Mouse (Mus musculus) common myeloid progenitor, adult 5-6 weeks (primary cell): Measurements from ENCODE around the gene Fam3b. TPM values are rescaled to one million over a fixed set of nuclear protein-coding genes. Genes with fewer than 3 reads are reported as not detected.

Source experiments
- ATAC-seq: replicated peaks from 2 replicates; pipeline ENCODE4 v1.8.0; 2016; ENCODE audit warnings: low read depth, mild to moderate bottlenecking, moderate TSS enrichment, inconsistent platforms; ENCODE audit not compliant: poor library complexity, severe bottlenecking
- total RNA-seq: library from RNA; stranded (forward); fragments of 200-1000, 187-1606 nt; gene quantifications from 2 replicates; pipeline ENCODE4 v1.2.3, GENCODE M21; 2017

Fam3b gene
- 0.96 TPM in 1 of 2 replicates, not detected in the other for total RNA-seq

DNA sequence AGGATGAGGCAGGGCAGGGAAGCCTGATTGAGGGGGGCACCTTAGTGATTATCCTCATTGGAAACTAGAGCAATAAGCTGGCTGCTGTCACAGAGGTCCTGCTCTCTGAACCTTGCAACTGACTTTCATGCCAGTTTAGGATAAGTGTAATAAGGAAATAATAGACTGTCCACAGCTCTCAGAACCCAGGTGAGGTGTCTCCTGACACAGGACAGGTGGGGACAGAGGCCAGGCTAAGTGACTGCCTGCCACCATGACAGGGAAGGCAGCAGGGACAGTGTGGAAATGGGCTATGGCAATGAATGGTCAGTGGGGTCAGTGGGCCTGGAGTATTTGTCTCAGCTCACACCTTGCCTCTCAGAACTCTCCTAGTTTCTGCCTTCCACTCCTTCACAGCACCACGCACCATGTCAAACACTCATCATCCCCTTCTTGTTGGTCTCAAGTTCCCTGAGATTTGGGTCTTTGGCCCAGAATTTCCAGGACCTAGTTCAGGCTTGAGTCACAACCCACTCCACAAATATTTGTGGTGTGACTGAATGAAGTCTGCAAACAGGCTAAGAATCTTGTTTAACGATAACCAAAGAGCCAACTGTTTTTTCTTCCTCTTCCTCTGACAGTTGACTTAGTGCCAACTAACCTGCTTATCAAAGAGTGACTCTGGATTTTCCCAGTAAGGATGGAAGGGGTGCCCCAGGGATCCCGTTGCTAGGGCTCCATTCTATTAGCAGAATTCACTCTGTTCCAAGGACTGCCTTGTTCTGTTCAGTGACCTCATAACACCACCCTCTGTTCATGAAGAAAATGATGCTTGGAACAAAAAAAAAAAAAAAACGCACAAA is at the start of gene Fam3b:
Gene Fam3b, minus strand, starts transcription at position 718 of the 842 bp plus-strand sequence.
- no peak for ATAC-seq

DNA sequence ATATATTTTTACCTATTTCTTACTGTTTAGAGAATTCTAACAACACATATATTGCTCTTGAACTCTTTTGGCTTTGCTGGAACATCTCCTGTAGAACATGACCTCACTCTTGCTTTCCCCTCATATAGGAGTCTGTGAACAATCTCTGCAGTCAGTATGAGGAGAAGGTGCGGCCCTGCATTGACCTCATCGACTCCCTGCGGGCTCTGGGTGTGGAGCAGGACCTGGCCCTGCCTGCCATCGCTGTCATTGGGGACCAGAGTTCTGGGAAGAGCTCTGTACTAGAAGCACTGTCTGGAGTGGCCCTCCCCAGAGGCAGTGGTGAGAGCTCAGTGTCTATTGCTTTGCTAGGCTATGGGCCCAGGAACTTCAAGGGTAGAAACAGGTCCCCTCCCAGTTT is 29.7 kb upstream of the Fam3b start:
- no peak for ATAC-seq

DNA sequence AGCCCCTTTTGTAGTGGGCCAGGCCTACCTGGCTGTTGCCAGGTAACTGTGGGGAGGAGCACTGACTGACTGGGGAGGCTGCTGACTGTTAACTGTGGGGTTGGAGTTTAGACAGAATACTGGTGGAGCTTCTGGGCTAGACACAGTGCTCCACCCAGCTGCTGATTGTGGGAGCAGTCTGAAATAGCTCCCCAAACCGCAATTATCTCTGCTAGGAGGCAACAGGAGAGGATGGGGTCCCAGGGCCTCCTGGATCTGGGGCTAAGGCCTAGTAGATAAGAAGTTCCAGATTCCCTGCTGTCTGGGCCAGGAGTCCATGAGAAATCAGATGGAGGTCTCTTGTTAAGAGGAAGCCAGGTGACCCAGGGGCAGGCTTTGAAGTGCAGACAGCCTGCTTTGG is 22.2 kb upstream of the Fam3b start:
- no peak for ATAC-seq

DNA sequence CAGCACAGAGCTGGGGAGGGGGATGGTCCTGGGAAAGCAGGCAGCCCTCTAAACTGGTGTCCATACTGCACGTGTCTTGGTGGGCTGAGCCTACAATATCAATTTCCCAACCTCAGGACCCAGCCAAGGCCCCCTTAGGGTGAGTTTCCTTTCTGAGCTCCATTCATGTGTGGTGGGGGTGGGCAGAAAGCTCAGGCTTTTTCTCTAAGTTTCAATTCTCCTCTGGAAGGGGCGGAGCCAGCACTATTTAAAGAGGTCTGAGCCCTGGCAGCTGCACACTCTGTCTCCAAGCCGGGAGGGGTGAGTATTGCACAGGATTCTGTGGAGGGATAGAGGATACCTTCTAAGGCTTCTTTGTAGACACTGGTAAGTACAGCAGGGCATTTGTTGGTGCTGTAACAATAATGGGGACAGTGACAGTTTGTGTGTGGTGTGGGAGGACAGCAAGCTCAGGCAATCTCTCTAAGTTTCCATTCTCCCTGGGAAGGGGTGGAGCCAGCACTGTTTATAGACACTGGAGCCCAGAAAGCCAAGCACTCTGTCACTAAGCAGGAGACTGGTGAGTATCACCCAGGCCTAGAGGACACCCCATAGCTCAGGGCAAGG is 21.3 kb upstream of the Fam3b start:
- ATAC-seq: peak; percentile 67

DNA sequence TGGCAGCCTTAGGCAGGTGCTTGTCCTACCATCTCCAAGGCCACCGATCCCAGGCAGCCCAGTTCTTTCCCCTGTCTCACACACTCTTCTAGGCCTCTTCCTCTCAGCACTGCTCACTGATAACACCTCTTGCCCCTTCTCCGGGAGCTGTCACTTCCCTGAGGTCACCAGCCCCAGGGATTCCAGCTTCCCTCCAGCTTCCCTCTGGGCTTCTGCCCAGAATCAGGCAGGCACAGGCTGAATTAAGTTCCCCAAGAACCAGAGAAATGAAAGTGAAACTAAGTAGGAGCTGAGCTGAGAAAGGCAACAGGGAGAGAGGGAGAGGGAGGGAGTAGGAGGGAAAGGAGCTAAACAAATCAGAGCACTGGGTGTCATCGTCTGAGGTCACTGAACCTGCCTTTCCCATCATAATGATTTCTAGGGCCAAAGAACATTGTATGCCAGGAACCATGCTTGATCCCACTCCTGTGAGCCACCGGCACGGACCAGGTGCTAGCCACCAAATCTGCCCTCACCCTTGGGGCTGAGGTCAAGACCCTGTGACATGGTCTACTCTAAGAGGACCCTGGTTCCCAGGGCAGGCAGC is 20.4 kb upstream of the Fam3b start:
- peak; percentile 76 for ATAC-seq

DNA sequence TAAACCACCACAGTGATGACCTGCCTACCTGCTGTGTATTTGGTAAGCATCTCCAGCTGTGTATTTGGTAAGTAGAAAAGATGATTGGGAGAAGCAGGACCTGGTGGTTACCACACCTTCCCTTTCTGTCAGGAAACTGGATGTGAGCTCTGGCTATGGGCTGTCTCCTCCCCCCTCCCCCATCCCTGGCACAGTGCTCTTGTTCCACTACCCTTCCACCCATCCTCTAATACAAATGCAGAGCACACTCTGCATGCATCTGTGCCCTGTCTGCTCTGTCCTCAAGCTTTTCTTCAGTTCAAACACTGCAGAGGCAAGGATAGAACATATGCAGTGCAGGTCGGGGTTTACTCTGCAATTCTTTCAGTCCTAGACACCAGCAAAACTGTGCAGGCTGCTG is 19.8 kb upstream of the Fam3b start:
- ATAC-seq: no peak

DNA sequence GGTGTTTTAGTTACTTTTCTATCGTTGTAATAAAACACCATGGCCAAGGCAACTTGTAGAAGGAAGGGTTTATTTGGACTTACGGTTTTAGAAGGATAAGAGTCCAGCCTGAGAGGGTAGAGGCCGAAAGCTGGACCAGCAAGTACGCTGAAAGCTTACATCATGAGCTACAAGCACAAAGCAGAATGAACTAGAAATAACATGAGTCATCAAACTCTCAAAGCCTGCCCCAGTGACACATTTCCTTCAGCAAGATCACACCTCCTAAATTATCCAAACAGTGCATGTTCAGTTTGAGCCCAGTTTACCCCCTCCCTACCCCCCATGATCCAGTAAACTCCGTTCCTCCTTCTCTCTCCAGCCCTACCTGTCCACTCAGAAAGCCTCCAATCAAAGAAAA is 19.1 kb upstream of the Fam3b start:
- no peak for ATAC-seq

DNA sequence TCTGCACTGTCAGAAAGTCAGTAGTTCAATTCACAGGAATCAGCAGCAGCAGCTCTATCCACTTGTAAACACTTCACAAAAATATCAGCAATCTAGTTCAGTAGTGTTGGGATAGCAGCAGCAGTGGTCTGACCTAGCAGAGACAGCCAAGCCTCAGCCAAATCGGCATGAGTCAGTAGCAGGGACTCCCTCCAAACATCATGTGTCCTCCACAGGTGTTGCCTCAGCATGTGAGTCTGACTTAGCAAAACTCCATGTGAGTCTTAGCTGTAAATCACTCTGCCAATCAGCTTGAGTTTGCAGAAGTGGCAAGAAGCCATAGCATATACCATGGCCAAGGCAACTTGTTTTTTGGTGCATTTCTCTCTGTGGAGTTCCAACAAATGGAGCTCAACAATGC is 18.5 kb upstream of the Fam3b start:
- no peak for ATAC-seq

DNA sequence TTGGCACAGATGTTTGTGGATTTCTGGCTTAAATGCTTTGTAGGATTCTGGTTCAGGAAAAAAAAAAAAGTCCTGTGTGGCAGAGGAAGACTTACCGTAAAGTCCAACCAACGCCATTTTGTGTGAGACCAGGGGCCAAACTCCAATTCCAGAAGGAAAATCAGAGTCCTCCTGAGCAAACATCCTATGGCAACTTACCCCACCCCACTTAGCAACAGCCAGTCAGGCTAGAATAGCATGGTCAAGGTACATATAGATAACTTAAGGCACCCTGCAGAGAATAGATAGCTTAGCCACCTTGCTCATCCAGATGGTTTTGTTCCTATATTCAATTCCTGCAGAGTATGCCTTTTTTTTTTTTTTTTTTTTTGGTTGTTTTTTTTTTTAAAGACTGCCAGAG is 14.6 kb upstream of the Fam3b start:
- ATAC-seq: no peak

DNA sequence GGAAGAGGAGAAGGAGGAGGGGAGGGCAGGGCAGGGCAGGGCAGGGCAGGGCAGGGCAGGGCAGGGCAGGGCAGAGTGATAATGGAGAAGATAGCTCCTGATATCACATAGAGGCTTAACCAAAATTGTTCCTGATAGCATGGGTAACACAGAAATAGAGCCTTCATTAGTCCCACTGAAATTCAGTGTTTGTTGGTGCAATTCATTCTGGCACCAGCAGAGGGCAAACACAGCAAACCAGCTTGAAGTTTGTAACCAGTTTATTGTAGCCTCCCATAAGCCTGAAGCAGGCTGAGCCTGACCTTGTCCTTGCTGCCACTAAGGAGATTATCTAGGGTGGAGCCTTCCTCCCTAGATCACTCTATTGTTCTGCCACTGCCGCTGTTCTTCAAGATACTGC is 8.4 kb upstream of the Fam3b start:
- ATAC-seq: peak; percentile 94

DNA sequence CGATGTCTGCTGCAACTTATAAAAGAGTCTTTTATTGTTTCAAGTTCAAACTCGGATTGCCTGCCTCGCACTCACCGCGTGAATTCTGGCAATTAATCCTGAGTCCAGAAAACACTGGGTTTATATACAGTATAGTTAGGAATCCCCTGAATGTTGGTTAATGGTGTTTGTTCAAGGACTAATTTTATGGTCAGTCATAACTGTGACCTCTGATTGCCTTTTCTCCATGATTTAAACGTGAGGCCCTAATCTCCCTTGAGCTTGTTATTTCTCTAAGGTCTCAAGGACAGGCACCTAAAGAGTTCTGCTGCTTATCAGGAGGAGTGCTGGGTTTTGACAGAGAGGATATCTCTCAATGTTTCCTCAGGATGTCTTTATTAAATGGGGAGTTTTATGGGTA is 7.4 kb upstream of the Fam3b start:
- ATAC-seq: no peak

DNA sequence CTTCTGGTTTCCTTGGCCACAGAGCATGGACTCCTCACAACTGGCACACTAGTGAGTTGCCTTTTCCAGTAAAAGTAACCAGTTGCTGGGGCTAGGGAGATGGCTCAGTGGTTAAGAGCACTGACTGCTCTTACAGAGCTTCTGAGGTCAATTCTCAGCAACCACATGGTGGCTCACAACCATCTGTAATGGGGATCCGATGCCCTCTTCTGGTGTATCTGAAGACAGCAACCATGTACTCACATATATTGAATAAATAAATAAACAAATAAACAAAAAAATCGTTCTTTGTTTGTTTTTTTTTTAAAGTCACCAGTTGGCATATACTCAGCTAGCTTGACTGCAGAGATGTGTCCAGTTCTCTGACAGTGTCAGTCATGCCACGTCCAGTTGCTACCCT is 1.7 kb upstream of the Fam3b start:
- ATAC-seq: no peak

DNA sequence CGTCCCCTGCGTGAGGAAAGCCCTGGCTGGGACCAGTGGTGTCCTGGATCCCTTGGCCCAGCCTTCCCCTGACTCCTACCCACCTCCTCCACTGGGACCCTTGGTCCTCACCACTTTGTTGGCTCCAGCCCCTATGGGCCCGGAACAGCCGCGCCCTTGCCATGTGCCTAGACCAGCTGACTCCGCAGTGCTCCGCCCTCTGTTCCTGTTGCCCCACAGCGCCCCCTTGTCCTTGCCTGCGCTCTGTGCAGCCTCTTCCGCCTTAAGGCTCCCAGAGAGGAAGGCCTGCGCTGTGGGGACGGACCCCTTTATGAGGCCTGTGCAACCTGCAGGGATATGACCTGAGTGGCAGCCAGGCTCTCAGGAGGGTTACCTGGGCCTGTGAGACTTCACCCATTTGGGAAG is 2.3 kb downstream of the Fam3b start:
- ATAC-seq: no peak

DNA sequence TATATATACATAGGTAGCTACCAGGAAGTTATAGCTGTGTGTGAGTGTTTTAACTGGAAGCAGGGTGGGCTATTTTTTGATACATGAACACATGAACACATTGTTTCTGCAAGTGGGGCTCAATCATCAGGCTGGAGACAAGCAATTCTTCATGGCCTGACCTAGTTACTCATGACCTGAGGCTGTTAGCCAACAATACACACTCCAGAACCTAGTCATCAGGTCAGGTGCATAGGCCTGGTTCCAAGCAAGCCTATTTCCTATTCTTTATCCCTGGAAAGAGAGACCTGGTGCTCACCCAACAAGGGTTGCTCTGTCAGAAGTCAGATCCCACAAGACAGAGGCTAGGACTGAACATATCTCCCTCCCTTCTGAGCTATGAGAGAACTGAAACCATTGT is 3.1 kb downstream of the Fam3b start:
- no peak for ATAC-seq

DNA sequence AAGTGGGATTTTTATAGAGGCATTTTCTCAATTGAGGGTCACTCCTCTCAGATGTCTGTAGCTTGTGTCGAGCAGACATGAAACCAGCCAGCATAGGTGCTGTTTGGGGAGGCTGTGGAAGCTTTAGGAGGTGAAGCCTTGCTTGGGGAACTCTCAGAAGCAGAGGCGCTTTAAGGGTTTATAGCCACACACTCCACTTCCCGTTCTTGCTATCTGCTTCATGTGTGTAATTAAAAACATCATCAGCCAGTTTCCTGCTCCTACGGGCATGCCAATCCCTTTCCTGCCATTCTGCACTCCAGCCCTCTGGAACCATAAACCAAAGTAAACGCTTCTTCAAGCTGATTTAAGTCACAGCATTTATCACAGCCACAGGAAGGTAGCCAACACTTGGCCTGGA is 3.8 kb downstream of the Fam3b start:
- ATAC-seq: peak; percentile 59

DNA sequence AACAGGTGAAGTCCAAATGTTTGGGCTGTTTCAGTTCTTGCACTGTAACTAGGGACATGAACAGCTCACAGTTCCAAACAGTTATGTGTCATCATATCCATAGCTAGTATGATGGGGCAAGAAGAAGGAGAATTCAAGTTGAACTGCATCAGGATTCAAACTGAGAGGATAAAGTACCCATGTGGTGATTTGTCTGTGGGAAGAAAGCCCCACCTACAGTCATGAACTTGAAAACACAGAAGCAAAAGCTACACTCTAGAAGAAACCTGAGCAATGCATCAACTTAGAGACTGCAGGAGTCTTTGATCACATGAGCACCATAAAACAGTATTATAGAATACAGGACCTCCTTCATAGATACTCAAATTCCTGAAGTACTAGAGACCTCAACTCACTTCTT is 6.8 kb downstream of the Fam3b start:
- no peak for ATAC-seq

DNA sequence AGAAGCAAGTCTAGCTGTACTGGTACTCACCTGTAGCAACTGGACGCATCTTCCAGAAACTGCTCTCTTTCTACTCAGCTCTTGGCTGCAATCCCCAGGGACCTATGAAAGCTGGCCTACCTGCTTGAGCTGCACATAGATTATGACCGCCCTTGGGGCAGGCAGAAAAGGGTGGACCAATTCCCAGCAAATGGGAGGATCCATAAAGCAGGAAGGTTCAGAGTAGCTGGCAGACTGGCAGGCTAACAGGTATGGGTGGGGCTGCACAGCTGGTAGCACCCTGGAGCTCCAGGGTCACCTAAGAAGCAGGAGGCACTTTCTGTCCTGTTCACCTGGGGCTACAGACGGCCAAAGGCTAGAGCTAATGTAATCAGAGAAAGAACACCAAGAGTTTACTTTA is 9.8 kb downstream of the Fam3b start:
- ATAC-seq: no peak

DNA sequence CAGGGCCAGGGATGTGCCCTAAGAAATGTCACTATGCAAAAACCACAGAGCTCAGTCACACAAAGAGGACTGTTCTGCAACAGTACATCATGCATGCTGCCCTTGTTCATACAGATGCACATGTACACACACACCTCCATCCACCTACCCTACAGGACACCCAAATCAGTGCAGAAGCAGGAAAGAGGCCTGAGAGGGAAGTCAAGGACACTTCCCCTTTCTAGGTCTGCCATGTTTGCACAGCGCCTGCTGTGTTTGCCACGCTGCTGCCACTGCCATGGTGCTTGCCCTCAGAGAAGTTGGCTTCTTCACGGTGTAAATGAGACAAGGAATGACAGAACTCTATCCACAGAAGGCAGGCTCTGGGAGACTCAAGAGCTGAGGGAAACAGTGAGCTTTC is 10.8 kb downstream of the Fam3b start:
- peak; percentile 62 for ATAC-seq

DNA sequence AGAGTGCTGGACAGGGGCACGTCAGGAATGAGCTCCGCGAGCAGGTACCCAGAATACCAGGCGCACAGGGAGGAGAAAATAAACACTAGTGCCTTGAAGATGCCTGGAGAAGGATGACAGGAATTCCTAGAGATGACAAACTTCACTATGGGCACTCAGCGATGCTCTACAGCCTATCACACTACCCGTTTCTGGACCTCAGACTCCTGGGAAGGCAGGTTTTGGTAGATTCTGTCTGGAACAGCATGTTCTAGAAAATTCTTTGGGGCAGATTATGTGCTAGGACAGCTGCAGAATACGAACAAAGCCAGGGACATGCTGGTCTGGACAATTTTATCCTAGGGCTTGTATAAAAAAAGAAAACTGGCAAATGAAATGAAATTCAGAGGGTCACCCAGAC is 13.7 kb downstream of the Fam3b start:
- ATAC-seq: no peak

DNA sequence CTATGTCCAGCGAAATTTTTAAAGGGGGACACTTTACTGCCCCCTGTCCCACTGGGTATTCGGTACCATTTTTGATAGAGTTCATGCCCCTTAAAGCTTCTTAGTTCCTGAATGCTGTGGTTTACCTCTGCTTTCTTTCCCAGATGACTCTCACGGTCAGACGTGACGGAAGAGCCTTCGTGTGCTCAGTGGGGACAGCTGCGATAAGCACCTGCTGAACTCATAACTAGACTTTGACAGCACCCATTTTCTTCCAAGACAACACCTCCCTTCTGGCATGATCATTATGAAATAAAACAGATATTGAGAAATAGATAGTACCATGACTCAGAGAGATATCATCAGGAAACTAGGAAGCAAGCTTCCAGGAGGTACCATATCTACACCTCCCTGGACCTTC is 15.2 kb downstream of the Fam3b start:
- ATAC-seq: no peak

DNA sequence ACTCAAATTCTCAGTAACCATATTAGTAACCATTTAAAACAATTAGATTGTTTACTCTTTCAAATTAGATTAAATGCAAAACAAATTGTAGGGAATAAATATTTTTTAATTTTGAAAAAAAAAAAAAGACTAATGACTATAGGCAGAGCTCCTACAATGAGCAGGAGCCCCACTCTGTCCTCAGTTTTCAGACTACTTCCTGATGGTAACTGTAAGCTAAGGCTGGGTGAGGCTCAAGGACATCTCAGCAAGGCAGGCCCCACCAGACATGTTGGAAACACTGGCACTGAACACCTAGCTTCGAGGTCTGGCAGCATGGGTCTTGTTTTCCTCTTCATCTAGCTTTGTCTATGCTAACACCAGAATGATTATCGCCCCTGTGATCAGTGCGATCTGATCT is 16.5 kb downstream of the Fam3b start:
- no peak for ATAC-seq

DNA sequence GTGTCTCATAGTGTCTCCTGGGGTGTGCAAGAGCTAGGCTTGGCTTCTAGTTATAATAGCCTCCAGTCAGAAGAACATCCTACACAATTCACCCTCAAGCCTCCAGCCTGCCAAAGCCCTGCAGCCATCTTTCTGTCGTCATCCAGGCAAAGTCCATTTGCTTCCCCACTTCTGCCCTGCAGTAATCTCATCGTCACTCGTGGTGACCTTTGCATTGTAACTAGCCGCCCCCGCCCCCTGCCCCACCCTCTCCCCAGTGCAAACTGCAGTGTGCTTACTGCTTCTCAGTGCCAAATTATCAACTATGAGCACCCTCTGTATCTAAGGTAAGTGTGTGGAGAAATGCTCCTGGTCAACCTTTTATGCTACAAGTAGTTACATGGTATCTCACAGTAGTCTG is 16.9 kb downstream of the Fam3b start:
- no peak for ATAC-seq
